Mouse (Mus musculus): ENCODE results near the gene Rmnd1. TPM values are rescaled to one million over a fixed set of nuclear protein-coding genes. Genes with fewer than 3 reads are reported as not detected.

The Rmnd1 gene
- polyA plus RNA-seq, 2 experiments: 19.3 to 19.8 TPM

DNA sequence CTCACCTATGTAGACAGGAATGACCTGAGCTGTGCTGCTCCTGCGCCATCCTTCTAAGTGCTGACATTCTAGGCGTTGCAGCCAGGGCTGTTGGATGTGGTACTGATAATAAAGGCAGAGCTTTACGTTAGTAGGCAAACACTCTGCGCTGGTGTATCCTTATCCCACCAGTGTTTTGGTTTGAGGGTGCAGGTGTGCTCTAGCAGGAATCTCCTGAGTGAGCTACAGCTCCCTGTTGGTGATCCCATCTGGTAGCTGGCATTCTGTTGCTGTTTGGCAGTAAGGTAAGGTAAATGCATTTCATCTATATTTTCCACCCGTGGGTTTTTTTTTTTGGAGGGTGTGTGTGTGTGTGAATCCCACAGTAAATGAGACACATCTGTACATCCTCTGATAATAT lies 34.1 kb downstream of the Rmnd1 start:
- WGBS (ENCODE audit: insufficient replicate concordance): 66% methylated on average over 5 of the region's 5 CpGs
- Histone ChIP-seq H3K36me3 (replicated peaks; ENCODE audit: control insufficient read depth, insufficient read depth, low read depth) (peaks cover 3% of the 10 kb centered on the region), H3K4me2 (ENCODE audit: low read depth) (no peak overlapping the region), H3K27ac (no peak overlapping the region), H3K4me1 (replicated peaks; ENCODE audit: control insufficient read depth in 2 of 2, insufficient read depth in 2 of 2, low read length in 1 of 2) (0 out of 4 replicates have a peak, but pooled peaks cover 0 to under 1% of the 10 kb centered on the region in 2 experiments), H3K27me3 (ENCODE audit: control insufficient read depth, insufficient read depth, low read length) (no peaks in the 10 kb centered on the region), H3K9me3 (ENCODE audit: control insufficient read depth, low read length) (no peaks in the 10 kb centered on the region), H3K4me3 (ENCODE audit: insufficient read depth in 1 of 2, low read depth in 2 of 2, low read length in 2 of 2) (no peak overlapping the region), H3K9ac (replicated peaks) (no peak overlapping the region)
- TF ChIP-seq CTCF (IDR thresholded peaks at IDR 0.05; ENCODE audit: low read depth) (no peak), EP300 (IDR thresholded peaks at IDR 0.05; ENCODE audit: low read depth) (no peak)
- DNase-seq (ENCODE audit: low read depth in 3 of 3, low spot score in 3 of 3) (no peak), ATAC-seq (ENCODE audit: insufficient read depth) (no peak)

GRCm38 (mm10) chr10:4395321-4395720 lies 36.9 kb downstream of the Rmnd1 start:
- H3K4me3 ChIP-seq (ENCODE audit: insufficient read depth in 1 of 2, low read depth in 2 of 2, low read length in 2 of 2): no peak overlapping the region
- no peaks in the 10 kb centered on the region; the same call in 1 of the 2 replicates for H3K36me3 ChIP-seq (replicated peaks; ENCODE audit: control insufficient read depth, insufficient read depth, low read depth)
- peaks cover 0 to 11% of the 10 kb centered on the region in 2 experiments; a peak in 3 of 4 replicates for H3K4me1 ChIP-seq (replicated peaks; ENCODE audit: control insufficient read depth in 2 of 2, insufficient read depth in 2 of 2, low read length in 1 of 2)
- no peak overlapping the region for H3K27ac ChIP-seq
- H3K9me3 ChIP-seq (ENCODE audit: control insufficient read depth, low read length): no peaks in the 10 kb centered on the region
- H3K27me3 ChIP-seq (ENCODE audit: control insufficient read depth, insufficient read depth, low read length): no peaks in the 10 kb centered on the region
- no peak overlapping the region for H3K4me2 ChIP-seq (ENCODE audit: low read depth)
- WGBS (ENCODE audit: insufficient replicate concordance): 77% methylated on average over 3 of the region's 3 CpGs
- DNase-seq (ENCODE audit: low read depth in 3 of 3, low spot score in 3 of 3): no peak
- no peak for TF ChIP-seq CTCF (IDR thresholded peaks at IDR 0.05; ENCODE audit: low read depth)
- TF ChIP-seq EP300 (IDR thresholded peaks at IDR 0.05; ENCODE audit: low read depth): no peak
- no peak overlapping the region for H3K9ac ChIP-seq (replicated peaks)
- ATAC-seq (ENCODE audit: insufficient read depth): no peak

DNA sequence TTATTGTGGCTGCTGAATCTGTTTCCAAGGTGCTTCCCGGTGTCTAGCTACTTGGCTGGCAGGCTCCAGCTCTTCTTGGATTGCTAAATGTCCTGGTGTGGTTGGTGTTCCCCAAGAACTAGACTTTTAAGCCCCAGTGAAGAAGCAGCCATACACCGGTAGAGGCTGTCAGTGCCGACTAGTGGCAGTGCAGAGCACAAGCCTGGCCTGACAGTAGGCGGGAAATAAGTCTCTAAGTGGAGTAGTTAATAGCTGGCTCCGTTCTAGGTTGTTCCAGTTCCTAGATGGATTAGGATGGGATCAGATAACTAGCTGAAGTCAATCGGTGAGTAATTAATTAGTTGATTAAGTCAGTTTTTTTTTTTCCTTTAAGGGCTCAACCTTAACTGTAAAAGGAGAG lies 40.3 kb downstream of the Rmnd1 start:
- Histone ChIP-seq H3K36me3 (replicated peaks; ENCODE audit: control insufficient read depth, insufficient read depth, low read depth) (no peaks in the 10 kb centered on the region; the same call in 1 of the 2 replicates), H3K9me3 (ENCODE audit: control insufficient read depth, low read length) (no peaks in the 10 kb centered on the region), H3K27ac (no peak overlapping the region), H3K4me2 (ENCODE audit: low read depth) (no peak overlapping the region), H3K27me3 (ENCODE audit: control insufficient read depth, insufficient read depth, low read length) (no peaks in the 10 kb centered on the region), H3K9ac (replicated peaks) (no peak overlapping the region), H3K4me3 (ENCODE audit: insufficient read depth in 1 of 2, low read depth in 2 of 2, low read length in 2 of 2) (no peak overlapping the region), H3K4me1 (replicated peaks; ENCODE audit: control insufficient read depth in 2 of 2, insufficient read depth in 2 of 2, low read length in 1 of 2) (peaks cover 14 to 27% of the 10 kb centered on the region in 2 experiments)
- 51% methylated on average over 6 of the region's 6 CpGs for WGBS (ENCODE audit: insufficient replicate concordance)
- TF ChIP-seq EP300 (IDR thresholded peaks at IDR 0.05; ENCODE audit: low read depth) (no peak), CTCF (IDR thresholded peaks at IDR 0.05; ENCODE audit: low read depth) (peak; percentile 69)
- DNase-seq (ENCODE audit: low read depth in 3 of 3, low spot score in 3 of 3): no peak
- no peak for ATAC-seq (ENCODE audit: insufficient read depth)

DNA sequence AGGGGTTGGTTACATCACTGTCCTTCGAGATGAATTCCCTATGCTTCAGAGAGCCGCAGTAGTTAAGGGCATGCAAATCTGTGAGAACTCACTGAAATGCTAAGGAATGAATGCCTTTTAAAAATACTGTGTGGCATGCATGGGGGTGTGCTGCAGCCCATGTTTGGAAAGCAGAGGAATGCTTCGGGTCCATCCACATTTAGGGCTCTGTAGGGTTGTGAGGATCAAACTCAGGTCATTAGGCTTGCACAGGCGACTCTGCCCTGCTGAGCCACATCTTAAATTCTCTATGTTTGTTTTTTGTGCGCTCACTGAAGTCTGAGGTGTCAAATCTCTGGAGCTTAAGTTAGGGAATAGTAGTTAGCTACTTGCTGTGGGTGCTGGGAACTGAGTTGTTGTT lies 41.1 kb downstream of the Rmnd1 start:
- no peaks in the 10 kb centered on the region for H3K27me3 ChIP-seq (ENCODE audit: control insufficient read depth, insufficient read depth, low read length)
- no peak overlapping the region for H3K27ac ChIP-seq
- TF ChIP-seq CTCF (IDR thresholded peaks at IDR 0.05; ENCODE audit: low read depth) (no peak), EP300 (IDR thresholded peaks at IDR 0.05; ENCODE audit: low read depth) (no peak)
- DNase-seq (ENCODE audit: low read depth in 3 of 3, low spot score in 3 of 3): no peak
- WGBS (ENCODE audit: insufficient replicate concordance): 69% methylated on average over 5 of the region's 5 CpGs
- no peak overlapping the region for H3K4me3 ChIP-seq (ENCODE audit: insufficient read depth in 1 of 2, low read depth in 2 of 2, low read length in 2 of 2)
- peaks cover 14 to 27% of the 10 kb centered on the region in 2 experiments for H3K4me1 ChIP-seq (replicated peaks; ENCODE audit: control insufficient read depth in 2 of 2, insufficient read depth in 2 of 2, low read length in 1 of 2)
- H3K9me3 ChIP-seq (ENCODE audit: control insufficient read depth, low read length): no peaks in the 10 kb centered on the region
- H3K4me2 ChIP-seq (ENCODE audit: low read depth): no peak overlapping the region
- H3K9ac ChIP-seq (replicated peaks): no peak overlapping the region
- no peak for ATAC-seq (ENCODE audit: insufficient read depth)
- H3K36me3 ChIP-seq (replicated peaks; ENCODE audit: control insufficient read depth, insufficient read depth, low read depth): no peaks in the 10 kb centered on the region; the same call in 1 of the 2 replicates

DNA sequence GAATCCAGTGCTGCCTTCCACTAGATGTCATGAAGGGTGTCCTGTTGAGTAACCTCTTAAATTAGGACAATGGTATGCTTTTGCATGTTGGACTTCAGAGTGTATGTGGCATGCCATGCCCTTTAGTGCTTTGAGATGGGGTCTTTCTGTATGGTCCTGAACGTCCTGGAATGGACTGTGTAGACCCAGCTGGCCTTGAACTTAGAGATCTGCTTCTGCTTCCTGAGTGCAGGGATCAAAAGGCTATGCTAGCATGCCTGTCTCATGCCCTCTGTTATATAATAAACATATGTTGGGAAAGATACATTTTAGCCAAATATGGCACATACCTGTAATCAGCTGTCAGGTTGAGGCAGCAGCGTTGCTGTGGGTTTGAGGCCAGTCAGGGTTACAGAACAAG lies 41.6 kb downstream of the Rmnd1 start:
- H3K27ac ChIP-seq: no peak overlapping the region
- no peaks in the 10 kb centered on the region; the same call in 1 of the 2 replicates for H3K36me3 ChIP-seq (replicated peaks; ENCODE audit: control insufficient read depth, insufficient read depth, low read depth)
- H3K4me3 ChIP-seq (ENCODE audit: insufficient read depth in 1 of 2, low read depth in 2 of 2, low read length in 2 of 2): no peak overlapping the region
- no peak for DNase-seq (ENCODE audit: low read depth in 3 of 3, low spot score in 3 of 3)
- no peak overlapping the region for H3K4me2 ChIP-seq (ENCODE audit: low read depth)
- ATAC-seq (ENCODE audit: insufficient read depth): no peak
- peaks cover 14 to 30% of the 10 kb centered on the region in 2 experiments for H3K4me1 ChIP-seq (replicated peaks; ENCODE audit: control insufficient read depth in 2 of 2, insufficient read depth in 2 of 2, low read length in 1 of 2)
- TF ChIP-seq CTCF (IDR thresholded peaks at IDR 0.05; ENCODE audit: low read depth): no peak
- TF ChIP-seq EP300 (IDR thresholded peaks at IDR 0.05; ENCODE audit: low read depth): no peak
- H3K27me3 ChIP-seq (ENCODE audit: control insufficient read depth, insufficient read depth, low read length): no peaks in the 10 kb centered on the region
- no peaks in the 10 kb centered on the region for H3K9me3 ChIP-seq (ENCODE audit: control insufficient read depth, low read length)
- no peak overlapping the region for H3K9ac ChIP-seq (replicated peaks)
- WGBS (ENCODE audit: insufficient replicate concordance): 59% methylated on average over 2 of the region's 2 CpGs
